Mouse (Mus musculus) cerebellum, adult 2 months (tissue): ENCODE results near the gene Ccl8. TPM values are rescaled to one million over a fixed set of nuclear protein-coding genes. Genes with fewer than 3 reads are reported as not detected.

ENCODE experiments used
- DNase-seq, 2 experiments: peaks; one replicate each; pipeline ENCODE4 v3.0.0; 2021
- H3K27ac ChIP-seq: fragments of 200-500 bp; 2 replicates; pipeline ENCODE4 v1.5.1; 2012; ENCODE audit warnings: low read length, control low read depth, inconsistent platforms; ENCODE audit not compliant: insufficient read depth
- H3K27me3 ChIP-seq: fragments of 200-500 bp; 2 replicates; pipeline ENCODE4 v1.6.1; 2012; ENCODE audit warnings: inconsistent platforms, mild to moderate bottlenecking, low read length, moderate library complexity; ENCODE audit not compliant: control insufficient read depth, insufficient read depth
- H3K4me1 ChIP-seq: fragments of 200-500 bp; 2 replicates; pipeline ENCODE4 v1.6.1; 2011; ENCODE audit warnings: low read length; ENCODE audit not compliant: control insufficient read depth, insufficient read depth
- H3K4me3 ChIP-seq: fragments of 200-500 bp; replicated peaks from 2 replicates; pipeline ENCODE3; 2011; ENCODE audit warnings: mild to moderate bottlenecking, low read depth, low read length, control low read depth; ENCODE audit not compliant: insufficient read depth
- CTCF ChIP-seq: fragments of 200-500 bp; IDR thresholded peaks from 2 replicates; pipeline ENCODE4 v1.5.1; 2011; ENCODE audit warnings: low read depth, mild to moderate bottlenecking, control low read depth, low read length, moderate library complexity, borderline replicate concordance; ENCODE audit not compliant: insufficient read depth
- POLR2A ChIP-seq: fragments of 200-500 bp; IDR thresholded peaks from 2 replicates; pipeline ENCODE4 v1.6.1; 2011; ENCODE audit warnings: low read length, control low read depth, borderline replicate concordance; ENCODE audit not compliant: insufficient read depth
- WGBS: fragments of 180-500 bp; shearing (Covaris S2); methylation state at CpG from one replicate; pipeline ENCODE4 v1.1.7; 2018; 5-methylcytosine and 5-hydroxymethylcytosine counted together
- polyA plus RNA-seq: library from polyadenylated mRNA; depleted of rRNA; stranded (reverse); fragments of >200 nt; gene quantifications from 2 replicates; pipeline ENCODE4 v1.2.3, GENCODE M21; 2012; rRNA removed

Gene Ccl8
- polyA plus RNA-seq, 1 experiment = not detected

GRCm38 (mm10) chr11:82132977-82133376 is 18.0 kb downstream of the Ccl8 start:
- Histone ChIP-seq H3K4me3 (no peak overlapping the region), H3K4me1 (no peaks in the 10 kb centered on the region), H3K27ac (no peak overlapping the region), H3K27me3 (no peaks in the 10 kb centered on the region)
- TF ChIP-seq POLR2A (no peak), CTCF (no peak)
- 61% methylated on average over 1 of the region's 1 CpGs for WGBS
- no peak for DNase-seq

- 86% methylated on average over 2 of the region's 2 CpGs for WGBS
- Histone ChIP-seq H3K27me3 (no peaks in the 10 kb centered on the region; the same call in 1 of the 2 replicates), H3K4me1 (no peaks in the 10 kb centered on the region), H3K4me3 (no peak overlapping the region), H3K27ac (no peak overlapping the region)
- DNase-seq = no peak
- TF ChIP-seq POLR2A (no peak), CTCF (no peak)
These were observed 21.2 kb downstream of the Ccl8 start for GRCm38 (mm10) chr11:82136196-82136595.

- Histone ChIP-seq H3K27me3 (no peaks in the 10 kb centered on the region; the same call in 1 of the 2 replicates), H3K27ac (no peak overlapping the region), H3K4me1 (no peaks in the 10 kb centered on the region), H3K4me3 (no peak overlapping the region)
- WGBS = 71% methylated on average over 7 of the region's 7 CpGs
- TF ChIP-seq CTCF = no peak
- no peak for TF ChIP-seq POLR2A
- no peak for DNase-seq
These were observed 24.6 kb downstream of the Ccl8 start for GRCm38 (mm10) chr11:82139492-82140094.

- H3K27ac ChIP-seq = no peak overlapping the region
- no peak overlapping the region for H3K4me3 ChIP-seq
- DNase-seq = no peak
- WGBS = 98% methylated on average over 2 of the region's 2 CpGs
- TF ChIP-seq CTCF = no peak
- no peaks in the 10 kb centered on the region for H3K4me1 ChIP-seq
- no peaks in the 10 kb centered on the region for H3K27me3 ChIP-seq
These were observed 44.1 kb downstream of the Ccl8 start for GRCm38 (mm10) chr11:82159126-82159525.

GRCm38 (mm10) chr11:82163285-82163684 is 48.3 kb downstream of the Ccl8 start:
- TF ChIP-seq CTCF (no peak), POLR2A (no peak)
- 72% methylated on average over 8 of the region's 8 CpGs for WGBS
- DNase-seq = no peak
- no peaks in the 10 kb centered on the region for H3K4me1 ChIP-seq
- H3K4me3 ChIP-seq = no peak overlapping the region
- no peak overlapping the region for H3K27ac ChIP-seq
- H3K27me3 ChIP-seq = no peaks in the 10 kb centered on the region

Other genes with a start within 250 kb of the Ccl8 start
- gene Asic2, start 146.7 kb upstream of the Ccl8 start, polyA plus RNA-seq = 39.7 and 43.2 TPM in 2 replicates
- 0.19 TPM in 1 of 2 replicates, not detected in the other for gene Ccl2, start 79.6 kb upstream of the Ccl8 start, polyA plus RNA-seq
- not detected in 2 replicates for gene Gm17268, start 76.6 kb upstream of the Ccl8 start, polyA plus RNA-seq
- gene Ccl7, start 69.5 kb upstream of the Ccl8 start, polyA plus RNA-seq = not detected in 2 replicates
- gene Ccl11, start 57.4 kb upstream of the Ccl8 start, polyA plus RNA-seq = 0.33 and 0.44 TPM in 2 replicates
- 1.3 TPM in 2 replicates for gene Ccl12, start 13.3 kb upstream of the Ccl8 start, polyA plus RNA-seq
- not detected in 2 replicates for gene Ccl1, start 190.5 kb downstream of the Ccl8 start, polyA plus RNA-seq